Mouse (Mus musculus) c-Kit-positive CD71-positive TER-119-negative erythroid progenitor cells, embryonic 14.5 days (primary cell): ENCODE measurements around the gene Gm36176.
"Not testable (repeated sequence)": the region's sequence is repeated elsewhere in the genome, so short reads cannot be mapped to it uniquely, and the experiment has no call there.

Experiments used
- DNase-seq: peaks from one replicate; pipeline ENCODE4 v3.0.0-alpha.2; 2013; ENCODE audit warnings: low read depth

The Gm36176 gene

DNA sequence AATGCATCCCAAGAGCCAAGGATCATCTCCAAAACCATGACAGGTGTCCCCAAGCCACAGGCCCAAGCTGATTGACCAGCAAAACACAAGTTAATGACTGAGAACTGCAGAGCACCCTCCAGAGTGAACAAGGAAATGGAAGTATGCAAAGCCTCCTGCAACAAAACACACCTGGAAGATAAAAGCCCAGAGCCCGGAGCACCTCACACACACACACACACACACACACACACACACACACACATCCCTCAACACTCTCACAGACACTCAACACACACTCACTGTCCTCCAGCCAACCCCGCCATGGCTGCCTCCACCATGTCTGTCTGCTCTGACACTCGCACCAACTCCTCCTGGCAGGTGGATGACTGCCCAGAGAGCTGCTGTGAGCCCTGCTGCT, at the start of gene Gm36176:
Gm36176 (plus strand) TSS at position 301 of the 400 bp plus-strand sequence.
- no peak for DNase-seq

DNA sequence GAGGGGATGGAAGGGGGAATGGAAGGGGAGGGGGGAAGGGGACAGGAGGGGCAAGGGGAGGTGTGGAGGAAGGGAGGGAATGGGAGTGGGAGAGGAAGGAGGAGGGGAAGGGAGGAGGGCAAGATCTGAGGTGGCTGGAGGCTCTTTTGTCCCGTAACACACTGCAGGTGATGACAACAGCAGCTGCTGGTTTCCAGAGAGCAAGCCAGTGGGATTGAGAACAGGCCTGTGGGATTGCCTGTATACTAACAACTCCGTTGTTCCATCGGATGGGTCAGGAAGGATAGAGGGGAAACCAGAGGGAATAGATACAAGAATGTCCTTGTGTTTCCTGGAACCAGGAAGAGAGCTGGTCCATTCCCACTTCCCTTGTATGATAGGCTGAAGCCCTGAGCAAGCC, 48.9 kb upstream of the Gm36176 start:
- DNase-seq = no peak

DNA sequence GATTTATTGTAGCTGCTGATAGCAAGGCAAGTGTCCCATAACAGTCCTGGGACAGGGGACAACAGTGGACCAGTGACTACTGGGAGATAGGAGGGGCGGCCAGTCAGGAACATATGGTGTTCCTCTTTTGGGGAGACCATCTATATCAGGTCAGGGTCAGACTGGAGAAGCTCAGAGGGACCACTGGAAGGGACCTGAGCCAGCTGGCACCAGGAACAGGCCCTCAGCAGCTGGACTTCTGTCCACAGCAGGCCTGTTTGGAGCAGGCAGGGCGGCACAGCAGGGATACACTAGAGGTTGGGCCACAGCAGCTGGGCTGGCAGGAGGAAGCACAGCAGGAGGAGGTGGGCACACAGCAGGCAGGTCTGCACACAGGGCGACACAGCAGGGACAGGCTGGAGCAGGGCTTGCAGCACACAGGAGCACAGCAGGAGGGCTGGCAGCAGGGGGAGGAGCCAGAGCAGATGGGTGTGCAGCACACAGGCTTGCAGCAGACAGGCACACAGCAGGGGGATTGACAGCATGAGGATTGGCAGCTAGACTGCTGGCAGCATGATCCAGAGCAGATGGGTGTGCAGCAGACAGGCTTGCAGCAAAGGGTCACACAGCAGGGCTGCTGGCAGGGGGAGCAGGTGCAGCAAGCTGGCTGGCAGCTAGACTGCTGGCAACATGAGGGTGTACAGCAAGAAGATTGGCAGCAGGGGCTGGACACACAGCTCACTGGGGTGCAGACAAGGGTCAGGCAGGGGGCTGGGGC, 48.3 kb upstream of the Gm36176 start:
- DNase-seq = not testable (repeated sequence)

DNA sequence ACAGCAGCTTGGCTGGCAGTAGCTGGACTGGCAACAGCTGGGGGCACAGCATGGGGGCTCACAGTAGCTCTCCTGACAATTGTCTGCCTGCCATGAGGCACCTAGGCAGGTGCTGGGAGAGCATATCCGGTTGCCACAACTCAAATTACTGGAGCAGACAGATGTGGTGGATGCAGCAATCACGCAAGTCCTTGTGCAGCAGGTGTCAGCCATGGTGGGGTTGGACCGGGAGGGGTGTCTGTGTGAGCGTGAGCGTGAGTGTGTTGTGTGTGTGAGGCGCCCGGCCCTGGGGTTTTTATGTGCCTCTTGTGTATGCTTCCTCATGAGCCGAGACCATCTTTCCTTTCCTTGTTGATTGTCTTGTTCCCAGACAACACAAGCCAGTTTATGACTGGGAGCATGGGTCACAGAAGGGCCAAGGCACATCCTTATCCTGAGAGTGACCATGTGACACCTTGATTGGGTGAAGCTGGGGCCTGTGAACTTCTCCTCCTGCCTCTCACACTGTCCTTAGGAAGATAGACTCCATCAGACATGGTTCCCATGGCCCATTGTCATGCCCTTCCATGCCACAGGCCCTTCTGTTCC, 47.6 kb upstream of the Gm36176 start, which contains the start of gene Gm19668:
Gm19668 (minus strand) TSS at position 213 of the 588 bp plus-strand sequence.
- DNase-seq = no peak

DNA sequence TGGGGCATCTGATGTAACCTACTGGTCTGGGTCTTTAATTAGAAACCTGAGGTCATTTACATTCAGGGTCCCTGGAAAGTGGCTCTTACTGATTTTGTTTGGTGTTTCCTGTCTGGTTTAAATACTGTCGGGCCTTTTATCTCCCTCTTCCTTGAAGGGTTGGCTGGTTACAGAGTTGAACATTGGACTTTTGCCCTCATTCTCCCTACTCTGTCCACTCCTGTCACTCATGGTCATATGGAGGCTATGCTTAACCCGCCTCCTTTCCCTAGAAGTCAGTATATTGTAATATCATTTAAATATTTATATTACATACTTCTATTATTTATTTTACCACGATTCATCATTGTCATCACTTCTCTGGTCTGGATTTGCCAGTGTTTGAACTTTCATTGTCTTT, 42.5 kb upstream of the Gm36176 start:
- no peak for DNase-seq

DNA sequence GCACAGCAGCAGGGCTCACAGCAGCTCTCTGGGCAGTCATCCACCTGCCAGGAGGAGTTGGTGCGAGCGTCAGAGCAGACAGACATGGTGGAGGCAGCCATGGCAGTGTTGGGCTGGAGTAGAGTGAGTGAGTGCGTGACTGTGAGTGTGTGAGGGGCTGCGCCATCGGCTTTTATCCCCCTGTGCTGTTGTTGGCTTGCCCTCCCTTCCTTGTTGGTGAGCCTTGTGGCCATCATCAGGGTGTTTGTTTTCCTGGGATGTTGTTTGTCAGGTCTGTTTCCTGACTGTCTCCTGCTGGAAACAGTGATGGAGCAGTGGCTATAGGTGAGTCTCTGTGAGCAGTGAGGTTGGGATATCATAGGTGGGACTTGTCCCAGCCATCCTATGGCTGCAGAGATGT, 34.9 kb upstream of the Gm36176 start, which contains the start of gene Gm9507:
Gm9507 (minus strand) TSS at position 101 of the 400 bp plus-strand sequence.
- DNase-seq = no peak

DNA sequence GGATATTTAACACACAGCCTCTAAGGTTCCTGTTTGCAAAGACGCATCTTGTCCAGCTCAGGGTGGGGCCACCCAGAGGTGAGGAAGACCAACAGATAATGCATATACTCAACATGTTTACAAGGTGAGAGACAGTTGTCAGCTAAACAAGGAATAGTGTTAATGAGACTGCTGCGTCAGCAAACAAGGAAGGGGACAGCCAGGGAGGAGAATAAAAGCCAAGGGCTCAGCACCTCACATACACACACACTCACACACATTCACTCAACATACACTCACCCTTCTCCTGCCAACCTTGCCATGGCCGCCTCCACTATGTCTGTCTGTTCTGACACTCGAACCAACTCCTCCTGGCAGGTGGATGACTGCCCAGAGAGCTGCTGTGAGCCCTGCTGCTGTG, 32.2 kb upstream of the Gm36176 start, which contains the start of gene Gm2696:
Gm2696 (plus strand) TSS at position 301 of the 400 bp plus-strand sequence.
- DNase-seq = no peak

DNA sequence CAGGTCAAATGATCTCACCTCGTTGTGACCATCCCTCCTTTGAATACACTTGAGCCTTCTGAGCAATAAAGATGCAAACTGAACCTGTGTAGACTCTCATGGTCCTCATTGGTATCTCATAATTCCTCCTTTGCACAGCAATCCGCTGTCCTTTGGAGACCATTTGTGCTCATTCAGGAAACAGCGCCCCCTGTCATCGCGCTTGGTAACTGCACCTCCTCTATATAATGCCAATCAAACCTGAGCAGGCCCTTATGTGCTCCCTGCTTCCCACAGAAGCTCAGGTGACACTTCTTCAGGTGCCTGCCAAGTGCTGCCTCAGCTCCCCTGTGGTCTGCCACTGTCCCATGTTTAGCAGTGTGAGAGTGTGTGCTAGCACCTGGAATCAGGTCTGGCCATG, 31.1 kb upstream of the Gm36176 start:
- peak; percentile 7 for DNase-seq

DNA sequence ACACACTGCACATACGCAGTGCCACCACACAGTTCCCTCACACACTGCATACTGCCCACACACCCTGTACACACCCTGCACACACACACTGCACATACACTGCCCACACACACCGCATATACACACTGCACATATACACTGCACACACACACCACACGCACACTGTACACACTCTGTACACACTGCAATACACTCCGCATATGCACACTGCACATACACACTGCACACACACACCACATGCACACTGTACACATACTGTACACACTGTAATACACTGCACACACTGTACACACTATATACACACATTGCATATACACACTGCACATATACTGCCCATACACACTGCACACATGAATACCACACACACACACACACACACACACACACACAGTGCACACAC, 28.1 kb upstream of the Gm36176 start:
- DNase-seq = no peak

DNA sequence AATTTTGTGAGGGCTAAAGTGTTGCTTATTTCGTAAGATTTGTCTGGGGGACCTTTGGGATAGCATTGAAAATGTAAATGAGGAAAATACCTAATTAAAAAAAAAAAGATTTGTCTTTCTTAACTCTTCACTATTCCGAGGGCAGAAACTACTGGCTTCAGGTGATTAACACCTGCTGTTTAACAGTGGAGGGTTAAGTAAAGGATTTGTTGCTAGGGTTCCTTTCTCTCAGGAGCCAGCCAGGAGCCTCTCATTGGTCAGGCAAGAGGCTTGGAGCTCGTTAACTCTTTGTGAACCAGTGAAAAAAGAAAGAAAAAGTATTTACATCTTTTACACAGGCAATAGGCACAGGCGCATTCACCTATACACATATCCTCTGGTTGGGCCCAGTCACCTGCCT, 27.4 kb upstream of the Gm36176 start:
- DNase-seq = no peak

DNA sequence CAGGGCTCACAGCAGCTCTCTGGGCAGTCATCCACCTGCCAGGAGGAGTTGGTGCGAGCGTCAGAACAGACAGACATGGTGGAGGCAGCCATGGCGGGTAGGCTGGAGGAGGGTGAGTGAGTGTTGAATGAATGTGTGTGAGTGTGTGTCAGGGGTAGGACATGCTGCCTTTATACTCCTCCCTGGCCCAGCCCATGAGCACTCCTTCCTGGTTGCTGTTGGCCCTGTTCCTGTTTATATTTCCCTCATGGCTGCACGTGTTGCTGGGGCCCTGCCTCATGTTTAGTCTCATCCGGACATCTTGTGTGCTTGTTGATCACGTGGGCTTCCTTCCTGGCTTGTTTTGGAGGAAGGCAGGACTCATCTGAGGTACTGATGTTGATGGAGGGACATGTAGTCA, 19.7 kb upstream of the Gm36176 start, which contains the start of gene Krtap10-4:
Krtap10-4 (minus strand) TSS at position 145 of the 400 bp plus-strand sequence.
- no peak for DNase-seq

DNA sequence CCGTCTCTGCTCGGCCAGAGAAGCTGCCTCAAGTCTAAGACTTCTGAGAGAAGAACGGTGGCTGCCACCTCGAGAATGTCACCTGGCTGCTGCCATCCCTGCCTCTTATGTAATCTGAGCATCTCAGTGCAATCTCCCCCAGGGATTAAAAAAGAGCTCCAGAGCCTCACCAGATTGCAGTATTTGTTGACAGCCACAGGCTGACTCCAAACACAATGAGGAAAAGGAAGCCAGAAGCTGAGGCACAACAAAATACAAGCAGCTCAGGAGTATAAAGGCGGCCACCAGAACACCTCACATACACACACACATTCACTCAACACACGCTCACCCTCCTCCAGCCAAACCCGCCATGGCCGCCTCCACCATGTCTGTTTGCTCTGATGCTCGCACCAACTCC, 11.0 kb upstream of the Gm36176 start, which contains the start of gene Krtap10-10:
Krtap10-10 (plus strand) TSS at position 301 of the 400 bp plus-strand sequence.
- DNase-seq = no peak

DNA sequence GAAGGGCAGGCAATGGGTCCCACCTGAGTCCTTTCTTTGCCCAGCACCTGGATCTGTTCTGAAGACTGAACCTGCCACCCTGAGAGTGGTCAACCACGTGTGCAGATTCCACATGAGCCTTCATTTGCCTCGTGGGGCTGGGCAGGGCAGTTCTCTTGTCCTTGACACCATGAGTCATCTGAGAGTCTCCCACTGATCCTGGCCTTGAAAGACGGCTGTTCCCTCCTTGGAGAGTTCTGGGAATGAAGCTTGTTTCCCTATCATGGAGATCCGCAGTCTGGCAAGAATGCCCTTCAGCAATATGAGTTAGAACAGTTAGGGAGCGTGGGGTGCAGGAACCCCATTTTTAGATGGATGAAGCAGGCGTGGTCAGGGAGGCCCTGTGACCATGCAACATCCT, 7.6 kb upstream of the Gm36176 start:
- no peak for DNase-seq

DNA sequence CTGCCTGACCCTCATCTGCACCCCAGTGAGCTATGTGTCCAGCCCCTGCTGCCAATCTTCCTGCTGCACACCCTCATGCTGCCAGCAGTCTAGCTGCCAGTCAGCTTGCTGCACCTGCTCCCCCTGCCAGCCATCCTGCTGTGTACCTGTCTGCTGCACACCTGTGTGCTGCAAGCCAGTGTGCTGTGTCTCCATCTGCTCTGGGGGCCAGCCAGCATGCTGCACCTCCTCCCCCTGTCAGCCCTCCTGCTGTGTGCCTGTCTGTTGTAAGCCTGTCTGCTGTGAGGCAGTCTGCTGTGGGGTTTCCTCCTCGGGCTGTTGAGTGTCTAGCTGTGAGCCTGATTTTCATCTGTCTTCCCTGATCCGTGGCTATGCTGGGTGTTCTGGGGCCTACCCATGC, 358 bp downstream of the Gm36176 start:
- no peak for DNase-seq

DNA sequence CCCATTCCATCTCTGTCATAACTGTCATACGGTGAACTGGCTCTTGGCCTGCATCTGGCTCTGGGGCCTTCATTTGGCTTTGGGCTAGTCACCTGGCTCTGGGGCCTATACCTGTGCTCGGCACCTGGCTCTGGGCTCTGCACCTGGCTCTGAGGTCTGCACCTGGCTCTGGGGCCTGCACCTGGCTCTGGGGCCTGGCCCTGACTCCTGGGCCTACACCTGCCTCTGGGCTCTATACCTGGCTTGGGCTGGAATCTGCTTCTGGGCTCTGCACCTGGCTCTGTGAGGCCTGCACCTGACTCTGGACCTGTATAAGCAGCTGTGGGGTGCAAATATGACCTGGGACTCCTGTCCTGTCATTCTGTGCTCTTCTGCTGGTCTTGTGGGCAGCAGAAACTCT, 935 bp downstream of the Gm36176 start:
- no peak for DNase-seq

DNA sequence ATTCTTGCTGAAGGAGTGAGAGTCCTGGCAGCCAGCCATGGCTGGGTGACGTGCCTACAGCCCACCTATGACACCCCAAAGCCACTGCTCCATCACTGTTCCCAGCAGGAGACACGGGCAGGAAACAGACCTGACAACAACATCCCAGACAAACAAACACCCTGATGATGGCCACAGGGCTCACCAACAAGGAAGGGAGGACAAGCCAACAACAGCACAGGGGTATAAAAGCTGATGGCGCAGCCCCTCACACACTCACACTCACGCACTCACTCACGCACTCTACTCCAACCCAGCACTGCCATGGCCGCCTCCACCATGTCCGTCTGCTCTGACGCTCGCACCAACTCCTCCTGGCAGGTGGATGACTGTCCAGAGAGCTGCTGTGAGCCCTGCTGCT, 6.0 kb downstream of the Gm36176 start, which contains the start of gene Gm10318:
Gm10318 (plus strand) TSS at position 301 of the 400 bp plus-strand sequence.
- no peak for DNase-seq

DNA sequence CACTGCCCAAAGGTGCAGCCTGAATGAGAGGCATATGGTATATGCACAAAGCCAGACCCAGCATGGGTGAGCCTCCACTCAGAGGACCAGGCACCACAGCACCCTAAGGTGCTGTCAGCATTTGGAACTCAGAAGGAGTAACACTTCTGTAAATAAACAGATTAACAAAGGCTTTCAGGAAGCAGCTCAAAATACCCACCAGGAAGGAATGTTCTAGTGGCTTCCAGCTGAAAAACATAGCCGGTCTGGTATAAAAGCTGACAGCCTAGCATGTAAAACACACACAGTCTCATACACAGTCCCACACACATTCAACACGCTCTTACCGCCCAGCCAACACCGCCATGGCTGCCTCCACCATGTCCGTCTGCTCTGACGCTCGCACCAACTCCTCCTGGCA, 15.1 kb downstream of the Gm36176 start, which contains the start of gene Gm3285:
Gm3285 (plus strand) TSS at position 301 of the 400 bp plus-strand sequence.
- DNase-seq = no peak

DNA sequence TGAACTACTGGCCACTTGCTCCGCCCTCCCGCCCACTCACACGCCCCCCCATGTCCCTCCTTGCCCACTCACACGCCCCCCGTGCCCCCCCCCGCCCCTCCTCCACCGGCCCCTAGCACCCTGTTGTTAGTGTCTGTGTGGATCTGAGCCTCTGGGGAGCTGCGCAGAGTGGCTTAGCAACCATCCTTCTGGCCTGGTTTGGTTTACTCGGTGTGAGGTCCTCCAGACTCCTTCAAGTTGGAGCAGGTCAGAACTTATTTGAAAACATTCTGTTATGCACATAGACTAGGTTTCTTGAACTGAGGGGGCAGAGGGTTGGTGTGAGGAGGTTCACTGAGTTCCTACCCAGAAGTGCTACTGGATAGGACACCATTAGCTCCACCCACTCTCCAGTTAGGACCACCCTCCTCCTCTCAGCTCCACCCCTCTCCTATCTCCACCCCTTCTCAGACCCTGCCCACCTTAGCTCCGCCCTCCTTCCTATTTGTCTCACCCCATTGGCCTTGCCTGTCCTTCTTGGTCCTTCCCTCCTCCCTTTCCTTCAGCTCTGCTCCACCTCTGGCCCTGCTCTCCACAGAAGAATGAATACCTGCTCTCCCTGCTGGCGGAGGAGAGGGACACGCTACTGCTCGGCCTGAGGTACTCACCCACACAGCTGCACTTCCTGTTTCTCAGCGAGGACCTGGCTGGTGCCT, 17.6 kb downstream of the Gm36176 start:
- peak; percentile 50 for DNase-seq

DNA sequence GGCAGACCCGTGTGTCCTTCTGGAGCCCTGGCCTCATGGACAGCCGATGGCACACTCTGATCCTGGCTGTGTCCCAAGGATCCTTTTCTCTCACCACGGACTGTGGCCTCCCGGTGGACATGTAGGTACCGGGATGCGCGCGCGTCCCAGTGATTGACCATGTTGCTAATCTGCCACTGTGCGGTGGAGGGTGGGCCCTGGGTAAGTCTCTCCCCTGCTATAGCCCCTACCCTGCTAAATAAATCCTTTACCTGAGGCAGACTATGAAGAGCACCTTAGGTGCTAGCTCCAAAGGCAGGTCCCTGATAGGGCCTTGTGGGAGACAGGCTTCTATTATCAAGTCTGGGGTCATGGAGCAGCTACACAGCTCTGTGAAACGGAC, 18.1 kb downstream of the Gm36176 start:
- DNase-seq = no peak

DNA sequence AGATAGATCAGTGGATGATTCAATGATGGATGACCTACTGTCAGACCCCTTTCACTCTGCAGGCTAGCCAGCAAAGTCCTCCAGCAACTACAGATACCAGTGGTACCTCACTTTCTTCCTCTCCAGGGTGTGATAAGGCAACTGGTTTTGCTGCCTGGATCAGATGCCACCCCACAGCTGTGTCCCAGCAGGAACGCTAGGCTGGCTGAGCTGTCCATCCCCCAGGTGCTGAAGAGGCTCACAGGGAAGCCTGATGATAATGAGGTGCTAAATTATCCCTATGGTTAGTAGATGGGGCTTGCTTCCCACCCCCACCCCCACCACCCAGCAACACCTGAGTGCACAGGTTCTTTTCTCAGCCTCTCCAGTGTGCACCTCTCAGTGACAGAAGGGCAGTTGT, 20.9 kb downstream of the Gm36176 start:
- DNase-seq = no peak

DNA sequence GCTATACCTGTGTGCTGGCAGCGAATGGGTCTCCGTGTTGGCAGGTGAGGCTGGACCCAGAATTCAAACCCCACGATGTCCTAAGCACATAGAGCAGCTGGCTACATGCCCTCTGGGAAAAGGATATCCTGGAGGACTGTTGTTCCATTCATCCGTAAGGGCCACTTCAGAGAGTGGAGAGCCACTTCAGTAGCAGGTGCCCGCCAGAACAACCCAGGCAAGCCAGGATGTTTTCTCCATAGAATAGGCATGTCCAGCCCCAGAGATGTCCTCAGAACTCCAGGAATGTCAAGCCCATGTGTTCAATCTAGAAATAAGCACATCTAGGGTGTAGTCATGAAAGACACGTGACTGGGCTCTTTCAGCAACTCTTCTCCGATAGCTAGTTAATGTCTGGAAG, 23.0 kb downstream of the Gm36176 start:
- DNase-seq = no peak

DNA sequence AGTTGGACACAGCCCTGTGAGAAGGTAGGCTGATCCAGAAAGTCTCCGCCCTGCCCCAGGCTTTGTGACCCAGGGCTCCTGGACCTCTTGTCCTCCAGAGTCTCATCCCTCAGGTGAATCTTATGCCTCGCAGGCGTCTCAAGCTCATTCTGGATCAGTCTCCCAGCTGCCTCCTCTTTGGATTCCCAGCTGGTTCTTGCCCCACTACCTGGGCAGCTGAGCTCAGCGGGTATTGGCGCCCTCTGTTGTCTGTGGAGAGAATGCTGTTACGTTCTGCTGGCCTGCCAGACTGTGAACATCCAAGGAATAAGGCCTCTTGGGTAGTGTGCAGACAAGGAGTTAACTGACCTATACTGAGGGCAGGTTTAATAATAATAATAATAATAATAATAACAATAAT, 32.4 kb downstream of the Gm36176 start:
- DNase-seq = no peak

DNA sequence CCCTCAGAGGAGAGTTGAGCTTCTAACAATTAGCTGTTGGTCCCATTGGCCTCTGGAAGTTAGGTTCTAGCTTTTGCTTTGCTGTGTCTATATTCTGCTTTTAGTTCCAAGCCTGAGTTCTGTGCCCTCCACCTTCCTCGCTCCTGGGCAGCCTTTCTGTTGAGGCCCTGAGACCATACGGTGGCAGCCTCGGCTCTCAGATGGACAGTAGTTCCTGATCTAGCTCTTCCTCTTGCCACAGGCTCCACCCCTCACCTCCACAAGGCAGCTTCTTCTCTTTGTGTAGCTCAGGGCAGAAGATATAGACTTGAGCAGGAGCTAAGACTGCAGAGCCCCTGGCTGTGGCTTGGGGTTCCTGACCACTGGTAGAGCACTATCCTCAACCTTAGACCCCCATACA, 33.7 kb downstream of the Gm36176 start:
- no peak for DNase-seq
